Mouse (Mus musculus): ENCODE data around the gene Car3.

DNA sequence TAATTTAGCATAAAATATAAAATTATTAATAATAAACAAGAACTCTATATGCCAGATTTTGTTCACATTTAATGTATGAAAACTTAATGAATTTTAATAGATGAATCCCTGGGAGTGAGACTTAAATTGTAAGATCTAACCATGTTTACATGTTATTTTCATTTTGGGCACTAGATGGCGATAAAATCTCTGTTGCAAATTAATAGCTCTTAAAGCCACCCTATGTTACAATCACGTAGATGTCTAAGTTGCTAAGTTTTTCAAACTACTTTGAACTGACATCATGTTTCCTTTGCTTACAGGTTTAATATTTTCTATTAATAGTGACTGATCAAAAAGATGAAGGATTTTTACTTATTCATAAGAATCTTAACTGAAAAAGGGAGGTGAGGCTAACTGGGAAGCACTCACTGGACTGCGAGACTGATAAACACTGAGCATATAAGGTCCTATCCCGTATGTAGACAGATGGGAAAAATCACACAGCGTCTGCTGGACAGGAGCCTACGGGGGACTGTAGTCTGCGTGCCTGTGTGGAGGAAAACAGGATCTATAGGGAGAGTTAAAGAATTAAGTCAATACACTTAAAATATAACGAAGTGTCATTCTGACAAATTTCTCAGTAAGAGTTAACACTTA, 11.2 kb downstream of the Car3 start:
- TF ChIP-seq CTCF (IDR thresholded peaks at IDR 0.05; ENCODE audit: borderline replicate concordance, insufficient read depth, low read depth, low read length) (peak; percentile 57; the same call in 1 of the 2 replicates), POLR2A (IDR thresholded peaks at IDR 0.05; ENCODE audit: borderline replicate concordance, insufficient read depth, low read length) (no peak)

Measured in cerebellum, adult 2 months (tissue).